Mouse (Mus musculus): ENCODE results near the gene Nmt1.

Nmt1 gene

GRCm38 (mm10) chr11:103015881-103016825, 11.8 kb upstream of the Nmt1 start:
- H3K36me3 ChIP-seq (ENCODE audit: control insufficient read depth, insufficient read depth, low read length, poor library complexity, severe bottlenecking), result no peaks in the 10 kb centered on the region
- DNase-seq (ENCODE audit: low read depth, low spot score), result peak; percentile 20
- H3K27me3 ChIP-seq (ENCODE audit: control insufficient read depth, insufficient read depth, low read length, poor library complexity, severe bottlenecking), result no peaks in the 10 kb centered on the region

GRCm38 (mm10) chr11:103016930-103017329, 11.1 kb upstream of the Nmt1 start:
- Histone ChIP-seq H3K27me3 (ENCODE audit: control insufficient read depth, insufficient read depth, low read length, poor library complexity, severe bottlenecking) (no peaks in the 10 kb centered on the region), H3K36me3 (ENCODE audit: control insufficient read depth, insufficient read depth, low read length, poor library complexity, severe bottlenecking) (no peaks in the 10 kb centered on the region)
- peak; percentile 94 for DNase-seq (ENCODE audit: low read depth, low spot score)

GRCm38 (mm10) chr11:103017661-103018060, 10.3 kb upstream of the Nmt1 start:
- no peak for DNase-seq (ENCODE audit: low read depth, low spot score)
- H3K36me3 ChIP-seq (ENCODE audit: control insufficient read depth, insufficient read depth, low read length, poor library complexity, severe bottlenecking), result no peaks in the 10 kb centered on the region
- H3K27me3 ChIP-seq (ENCODE audit: control insufficient read depth, insufficient read depth, low read length, poor library complexity, severe bottlenecking), result no peaks in the 10 kb centered on the region

GRCm38 (mm10) chr11:103018860-103019259, 9.1 kb upstream of the Nmt1 start:
- no peaks in the 10 kb centered on the region for H3K27me3 ChIP-seq (ENCODE audit: control insufficient read depth, insufficient read depth, low read length, poor library complexity, severe bottlenecking)
- no peak for DNase-seq (ENCODE audit: low read depth, low spot score)
- H3K36me3 ChIP-seq (ENCODE audit: control insufficient read depth, insufficient read depth, low read length, poor library complexity, severe bottlenecking), result no peaks in the 10 kb centered on the region

GRCm38 (mm10) chr11:103019325-103019724, 8.7 kb upstream of the Nmt1 start:
- Histone ChIP-seq H3K36me3 (ENCODE audit: control insufficient read depth, insufficient read depth, low read length, poor library complexity, severe bottlenecking) (no peaks in the 10 kb centered on the region), H3K27me3 (ENCODE audit: control insufficient read depth, insufficient read depth, low read length, poor library complexity, severe bottlenecking) (no peaks in the 10 kb centered on the region)
- no peak for DNase-seq (ENCODE audit: low read depth, low spot score)

- no peak for DNase-seq (ENCODE audit: low read depth, low spot score)
- Histone ChIP-seq H3K36me3 (ENCODE audit: control insufficient read depth, insufficient read depth, low read length, poor library complexity, severe bottlenecking) (no peaks in the 10 kb centered on the region), H3K27me3 (ENCODE audit: control insufficient read depth, insufficient read depth, low read length, poor library complexity, severe bottlenecking) (no peaks in the 10 kb centered on the region)
Measured at GRCm38 (mm10) chr11:103020713-103021335, 7.2 kb upstream of the Nmt1 start.

- no peak for DNase-seq (ENCODE audit: low read depth, low spot score)
- Histone ChIP-seq H3K27me3 (ENCODE audit: control insufficient read depth, insufficient read depth, low read length, poor library complexity, severe bottlenecking) (no peaks in the 10 kb centered on the region), H3K36me3 (ENCODE audit: control insufficient read depth, insufficient read depth, low read length, poor library complexity, severe bottlenecking) (0 out of 2 replicates have a peak, but pooled peaks cover 1% of the 10 kb centered on the region)
Measured at GRCm38 (mm10) chr11:103023974-103024373, 4.0 kb upstream of the Nmt1 start.

- no peak for DNase-seq (ENCODE audit: low read depth, low spot score)
- H3K27me3 ChIP-seq (ENCODE audit: control insufficient read depth, insufficient read depth, low read length, poor library complexity, severe bottlenecking), result no peaks in the 10 kb centered on the region
- H3K36me3 ChIP-seq (ENCODE audit: control insufficient read depth, insufficient read depth, low read length, poor library complexity, severe bottlenecking), result peaks cover 3% of the 10 kb centered on the region
Measured at GRCm38 (mm10) chr11:103026901-103027300, 1.1 kb upstream of the Nmt1 start.

- DNase-seq (ENCODE audit: low read depth, low spot score), result peak; percentile 15
- no peaks in the 10 kb centered on the region for H3K27me3 ChIP-seq (ENCODE audit: control insufficient read depth, insufficient read depth, low read length, poor library complexity, severe bottlenecking)
Measured at GRCm38 (mm10) chr11:103027570-103028175, 317 bp upstream of the Nmt1 start.

GRCm38 (mm10) chr11:103033030-103033429, 5.0 kb downstream of the Nmt1 start:
- no peak for DNase-seq (ENCODE audit: low read depth, low spot score)
- Histone ChIP-seq H3K27me3 (ENCODE audit: control insufficient read depth, insufficient read depth, low read length, poor library complexity, severe bottlenecking) (no peaks in the 10 kb centered on the region), H3K36me3 (ENCODE audit: control insufficient read depth, insufficient read depth, low read length, poor library complexity, severe bottlenecking) (peaks cover 2% of the 10 kb centered on the region)

More at GRCm38 (mm10) chr11:103027570-103028175, 317 bp upstream of the Nmt1 start:
- peaks cover 3% of the 10 kb centered on the region for H3K36me3 ChIP-seq (ENCODE audit: control insufficient read depth, insufficient read depth, low read length, poor library complexity, severe bottlenecking)

GRCm38 (mm10) chr11:103035007-103035406, 7.0 kb downstream of the Nmt1 start:
- Histone ChIP-seq H3K36me3 (ENCODE audit: control insufficient read depth, insufficient read depth, low read length, poor library complexity, severe bottlenecking) (peaks cover 2% of the 10 kb centered on the region), H3K27me3 (ENCODE audit: control insufficient read depth, insufficient read depth, low read length, poor library complexity, severe bottlenecking) (no peaks in the 10 kb centered on the region)
- DNase-seq (ENCODE audit: low read depth, low spot score), result no peak

GRCm38 (mm10) chr11:103036881-103037465, 9.0 kb downstream of the Nmt1 start:
- Histone ChIP-seq H3K27me3 (ENCODE audit: control insufficient read depth, insufficient read depth, low read length, poor library complexity, severe bottlenecking) (no peaks in the 10 kb centered on the region), H3K36me3 (ENCODE audit: control insufficient read depth, insufficient read depth, low read length, poor library complexity, severe bottlenecking) (no peaks in the 10 kb centered on the region)
- no peak for DNase-seq (ENCODE audit: low read depth, low spot score)

- H3K27me3 ChIP-seq (ENCODE audit: control insufficient read depth, insufficient read depth, low read length, poor library complexity, severe bottlenecking), result no peaks in the 10 kb centered on the region
- DNase-seq (ENCODE audit: low read depth, low spot score), result no peak
- H3K36me3 ChIP-seq (ENCODE audit: control insufficient read depth, insufficient read depth, low read length, poor library complexity, severe bottlenecking), result no peaks in the 10 kb centered on the region; the same call in 1 of the 2 replicates
Measured at GRCm38 (mm10) chr11:103038037-103038436, 10.0 kb downstream of the Nmt1 start.

- H3K27me3 ChIP-seq (ENCODE audit: control insufficient read depth, insufficient read depth, low read length, poor library complexity, severe bottlenecking), result no peaks in the 10 kb centered on the region
- DNase-seq (ENCODE audit: low read depth, low spot score), result no peak
- peaks cover 14% of the 10 kb centered on the region for H3K36me3 ChIP-seq (ENCODE audit: control insufficient read depth, insufficient read depth, low read length, poor library complexity, severe bottlenecking)
Measured at GRCm38 (mm10) chr11:103042828-103043227, 14.8 kb downstream of the Nmt1 start.
